Mouse (Mus musculus) thymus, postnatal 0 days (tissue): ENCODE results near the gene Anpep. TPM values are rescaled to one million over a fixed set of nuclear protein-coding genes. Genes with fewer than 3 reads are reported as not detected.
"Not testable (repeated sequence)": the region's sequence is repeated elsewhere in the genome, so short reads cannot be mapped to it uniquely, and the experiment has no call there.

Source experiments
- DNase-seq: peaks from one replicate; pipeline ENCODE4 v3.0.0-alpha.2; 2015; ENCODE audit warnings: low spot score
- polyA plus RNA-seq: library from polyadenylated mRNA; unstranded; fragments of >200 nt; fragmentation: Nextera tagmentation; extraction: Ambion mirVana; gene quantifications from 2 replicates; pipeline ENCODE4 v1.2.1, GENCODE M21; 2015

Anpep gene
- polyA plus RNA-seq, 1 experiment from 2014 or later: 5.0 TPM

GRCm38 (mm10) chr7:79813409-79813808, 47.5 kb downstream of the Anpep start:
- DNase-seq: no peak

GRCm38 (mm10) chr7:79810611-79811506, 50.0 kb downstream of the Anpep start, which contains the start of gene Mesp2:
TSS of gene Mesp2 (plus strand) at chr7:79810727.
- peak; percentile 88 for DNase-seq

- no peak for DNase-seq
Observed at GRCm38 (mm10) chr7:79808561-79808960, 52.3 kb downstream of the Anpep start.

GRCm38 (mm10) chr7:79803887-79804286, 57.0 kb downstream of the Anpep start:
- no peak for DNase-seq

- DNase-seq: no peak
Observed at GRCm38 (mm10) chr7:79802037-79802436, 58.8 kb downstream of the Anpep start.

GRCm38 (mm10) chr7:79801391-79801790, 59.5 kb downstream of the Anpep start:
- DNase-seq: no peak

GRCm38 (mm10) chr7:79800336-79800735, 60.5 kb downstream of the Anpep start:
- DNase-seq: no peak

GRCm38 (mm10) chr7:79799506-79799905, 61.4 kb downstream of the Anpep start:
- DNase-seq: no peak

- peak; percentile 67 for DNase-seq
Observed at GRCm38 (mm10) chr7:79799048-79799447, 61.8 kb downstream of the Anpep start.

- DNase-seq: no peak
Observed at GRCm38 (mm10) chr7:79798606-79799005, 62.3 kb downstream of the Anpep start.

GRCm38 (mm10) chr7:79793688-79794087, 67.2 kb downstream of the Anpep start, which contains the start of gene Mesp1:
TSS of gene Mesp1 (minus strand) at chr7:79793788.
- no peak for DNase-seq

- DNase-seq: peak; percentile 35
Observed at GRCm38 (mm10) chr7:79792635-79793421, 68.0 kb downstream of the Anpep start.

GRCm38 (mm10) chr7:79789812-79790211, 71.0 kb downstream of the Anpep start:
- not testable (repeated sequence) for DNase-seq

GRCm38 (mm10) chr7:79786295-79786694, 74.6 kb downstream of the Anpep start:
- DNase-seq: peak; percentile 57

- no peak for DNase-seq
Observed at GRCm38 (mm10) chr7:79782516-79782855, 78.4 kb downstream of the Anpep start.

GRCm38 (mm10) chr7:79781826-79782515, 78.9 kb downstream of the Anpep start:
- no peak for DNase-seq

- DNase-seq: peak; percentile 76
Observed at GRCm38 (mm10) chr7:79780647-79781626, 79.9 kb downstream of the Anpep start.
